Mouse (Mus musculus) small intestine, adult 2 months (tissue): ENCODE measurements around the gene Capzb. TPM values are rescaled to one million over a fixed set of nuclear protein-coding genes. Genes with fewer than 3 reads are reported as not detected.

Experiments
- H3K27ac ChIP-seq: fragments of 200-500 bp; 2 replicates; pipeline ENCODE4 v1.5.1; 2012; ENCODE audit warnings: low read depth, low read length, control low read depth, inconsistent platforms; ENCODE audit not compliant: insufficient read depth
- H3K27me3 ChIP-seq: fragments of 200-500 bp; 2 replicates; pipeline ENCODE4 v1.6.1; 2012; ENCODE audit warnings: mild to moderate bottlenecking, moderate library complexity, low read length, inconsistent platforms; ENCODE audit not compliant: control insufficient read depth, insufficient read depth
- H3K36me3 ChIP-seq: fragments of 200-500 bp; 2 replicates; pipeline ENCODE4 v1.6.1; 2012; ENCODE audit warnings: mild to moderate bottlenecking, low read length, control low read depth, inconsistent platforms; ENCODE audit not compliant: control insufficient read depth, insufficient read depth
- H3K4me1 ChIP-seq: fragments of 200-500 bp; 2 replicates; pipeline ENCODE4 v1.6.1; 2012; ENCODE audit warnings: low read length, inconsistent platforms, mixed read lengths; ENCODE audit not compliant: control insufficient read depth, insufficient read depth, insufficient read length
- H3K4me3 ChIP-seq: fragments of 200-500 bp; 2 replicates; pipeline ENCODE4 v1.5.1; 2012; ENCODE audit warnings: low read depth, mild to moderate bottlenecking, control low read depth, inconsistent platforms, low read length, moderate library complexity
- CTCF ChIP-seq: fragments of 200-500 bp; IDR thresholded peaks from 2 replicates; pipeline ENCODE4 v1.5.1; 2012; ENCODE audit warnings: low read depth, mild to moderate bottlenecking, control low read depth, inconsistent platforms, low read length, moderate library complexity, mixed read lengths; ENCODE audit not compliant: insufficient replicate concordance, insufficient read length; ENCODE audit errors: extremely low read depth
- POLR2A ChIP-seq: fragments of 200-500 bp; IDR thresholded peaks from 2 replicates; pipeline ENCODE4 v1.6.1; 2012; ENCODE audit warnings: low read depth, mild to moderate bottlenecking, control low read depth, inconsistent platforms, low read length, moderate library complexity
- WGBS: fragments of 180-500 bp; shearing (Covaris S2); methylation state at CpG from one replicate; pipeline ENCODE4 v1.1.7; 2018; 5-methylcytosine and 5-hydroxymethylcytosine counted together
- polyA plus RNA-seq: library from polyadenylated mRNA; depleted of rRNA; stranded (reverse); fragments of >200 nt; gene quantifications from 2 replicates; pipeline ENCODE4 v1.2.3, GENCODE M21; 2012

Capzb gene
- polyA plus RNA-seq, 1 experiment: 390 TPM

DNA sequence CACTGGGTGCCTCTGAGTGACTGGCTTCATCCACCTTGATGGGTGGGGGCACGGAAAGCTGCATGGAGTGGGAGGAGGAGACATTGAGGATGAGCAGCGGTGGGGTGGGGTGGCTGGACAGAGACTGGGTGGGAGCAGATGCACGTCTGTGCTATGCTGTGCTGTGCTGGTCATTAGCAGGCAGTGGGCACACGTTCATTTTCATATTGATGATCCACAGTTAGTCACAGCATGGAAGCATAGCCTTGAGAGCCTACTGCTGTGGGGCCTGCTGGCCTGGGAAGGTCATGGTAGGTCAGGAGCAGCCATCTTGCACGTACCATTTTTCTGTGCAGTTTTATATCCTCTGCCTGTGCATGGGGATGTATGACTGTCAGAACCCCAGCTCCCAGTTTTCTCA lies 56.0 kb downstream of the Capzb start:
- no peaks in the 10 kb centered on the region for H3K27me3 ChIP-seq
- H3K4me3 ChIP-seq: no peak overlapping the region
- peaks cover 72% of the 10 kb centered on the region for H3K4me1 ChIP-seq
- TF ChIP-seq CTCF (no peak), POLR2A (no peak)
- 84% methylated on average over 5 of the region's 5 CpGs for WGBS
- peaks cover 17% of the 10 kb centered on the region for H3K36me3 ChIP-seq
- H3K27ac ChIP-seq: peak overlapping the region; percentile 92

DNA sequence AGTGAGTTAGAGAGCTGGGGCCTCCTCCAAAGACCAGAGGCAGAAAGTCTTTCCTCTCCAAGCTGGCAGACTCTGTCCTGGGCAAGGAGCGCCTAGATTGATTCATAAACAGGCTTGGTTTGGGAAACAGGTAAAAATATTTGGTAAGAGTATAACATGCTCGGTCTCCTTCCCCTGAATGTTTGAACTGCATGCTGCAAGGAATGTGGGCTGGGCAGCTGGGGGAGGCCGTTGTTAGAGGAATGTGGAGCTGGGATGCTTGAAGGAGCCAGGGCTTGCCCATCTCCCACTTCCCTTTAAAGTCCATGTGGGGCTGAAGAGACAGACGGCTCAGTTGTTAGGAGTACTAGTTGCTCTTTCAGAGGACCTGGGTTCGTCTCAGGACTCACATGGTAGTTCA lies 57.3 kb downstream of the Capzb start:
- Histone ChIP-seq H3K27me3 (no peaks in the 10 kb centered on the region), H3K36me3 (peaks cover 19% of the 10 kb centered on the region), H3K4me1 (peaks cover 64% of the 10 kb centered on the region), H3K27ac (peak overlapping the region; percentile 92), H3K4me3 (no peak overlapping the region)
- WGBS: 18% methylated on average over 5 of the region's 5 CpGs
- no peak for TF ChIP-seq POLR2A

DNA sequence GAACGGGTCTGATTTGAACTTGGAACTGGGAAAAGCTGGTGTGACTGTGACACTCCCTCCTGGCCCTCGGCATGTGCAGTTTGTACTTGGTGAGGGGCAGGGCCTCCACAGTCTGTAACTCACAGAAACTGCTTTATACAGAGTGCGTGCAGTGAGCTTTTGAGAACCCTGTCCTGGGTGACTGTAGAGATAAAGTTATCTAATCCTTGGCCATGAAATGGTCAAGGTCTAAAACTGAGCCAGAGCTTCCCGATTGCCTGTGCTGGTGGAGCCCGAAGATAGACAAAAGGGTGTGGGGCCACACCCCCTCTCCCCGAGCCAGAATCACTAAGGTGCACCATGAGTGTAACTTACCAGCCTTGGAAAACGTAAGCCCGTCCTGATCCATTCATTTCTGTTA lies 58.2 kb downstream of the Capzb start:
- peaks cover 59% of the 10 kb centered on the region for H3K4me1 ChIP-seq
- H3K36me3 ChIP-seq: peaks cover 17% of the 10 kb centered on the region
- TF ChIP-seq CTCF: no peak
- TF ChIP-seq POLR2A: peak; percentile 8; the same call in 1 of the 2 replicates
- WGBS: 24% methylated on average over 8 of the region's 8 CpGs
- no peaks in the 10 kb centered on the region for H3K27me3 ChIP-seq
- peak overlapping the region; percentile 92 for H3K27ac ChIP-seq
- peak overlapping the region; percentile 13; the same call in 1 of the 2 replicates for H3K4me3 ChIP-seq

DNA sequence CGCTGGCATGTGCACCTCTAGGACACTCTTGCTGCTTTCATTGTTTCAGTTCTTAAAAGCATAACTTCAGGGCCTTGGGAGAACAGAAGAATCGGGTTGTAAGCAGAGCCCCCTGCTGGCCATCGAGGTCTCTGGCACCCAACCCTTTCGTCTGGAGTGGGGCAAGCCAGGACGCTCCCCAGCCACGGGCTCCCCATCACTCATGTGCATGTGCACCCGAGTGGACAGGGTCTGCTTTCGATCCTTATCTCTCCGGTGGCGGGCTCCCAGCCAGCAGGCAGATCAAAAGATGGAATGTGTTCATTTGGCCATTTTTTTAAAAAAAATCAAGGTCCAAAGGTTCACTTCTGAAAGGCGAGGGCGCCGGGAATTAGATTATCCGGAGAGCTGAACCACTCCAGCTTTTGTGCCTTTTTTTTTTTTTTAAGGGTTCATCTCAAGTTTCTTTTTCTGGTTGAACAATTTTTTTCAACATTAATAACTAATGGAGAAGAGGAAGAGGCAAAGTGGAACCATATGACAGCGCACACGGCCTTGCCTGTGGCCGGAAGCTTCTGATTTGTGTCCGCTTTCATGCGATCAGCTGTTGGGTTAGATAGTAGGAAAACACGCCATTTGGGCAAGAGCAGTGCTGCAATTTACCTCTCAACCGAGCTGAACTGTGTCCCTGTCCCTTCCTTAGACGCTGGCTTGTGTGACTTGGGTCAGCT lies 59.5 kb downstream of the Capzb start:
- peaks cover 48% of the 10 kb centered on the region for H3K4me1 ChIP-seq
- WGBS: 28% methylated on average over 22 of the region's 22 CpGs

DNA sequence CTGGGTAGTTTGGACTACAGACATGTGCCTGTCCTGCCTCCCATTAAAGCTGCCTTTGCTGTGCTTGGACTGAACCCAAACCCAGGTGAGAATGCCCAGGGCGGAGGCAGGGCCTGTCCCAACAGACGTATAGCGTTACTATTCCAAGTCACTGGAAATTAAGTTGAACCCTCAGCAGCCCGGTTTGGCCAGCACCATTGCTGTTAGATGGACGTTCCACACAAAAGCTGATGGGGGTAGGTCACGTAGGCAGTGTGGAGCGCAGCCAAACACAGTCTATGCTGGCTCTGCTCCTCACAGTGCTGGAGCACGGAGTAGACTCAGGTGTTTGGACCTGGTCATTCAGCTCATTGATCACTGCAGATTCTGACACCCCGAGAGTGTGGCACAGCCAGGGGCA lies 60.5 kb downstream of the Capzb start:
- peaks cover 39% of the 10 kb centered on the region for H3K4me1 ChIP-seq
- 75% methylated on average over 9 of the region's 9 CpGs for WGBS
- no peak overlapping the region for H3K4me3 ChIP-seq
- H3K27me3 ChIP-seq: no peaks in the 10 kb centered on the region
- H3K36me3 ChIP-seq: peaks cover 25% of the 10 kb centered on the region
- no peak overlapping the region; the same call in 1 of the 2 replicates for H3K27ac ChIP-seq
- TF ChIP-seq POLR2A: no peak
- no peak for TF ChIP-seq CTCF

More for the DNA sequence above, 59.5 kb downstream of the Capzb start:
- Histone ChIP-seq H3K36me3 (peaks cover 19% of the 10 kb centered on the region), H3K27ac (peak overlapping the region; percentile 86), H3K4me3 (no peak overlapping the region), H3K27me3 (no peaks in the 10 kb centered on the region)
- TF ChIP-seq POLR2A: no peak
- TF ChIP-seq CTCF: peak; percentile 89

DNA sequence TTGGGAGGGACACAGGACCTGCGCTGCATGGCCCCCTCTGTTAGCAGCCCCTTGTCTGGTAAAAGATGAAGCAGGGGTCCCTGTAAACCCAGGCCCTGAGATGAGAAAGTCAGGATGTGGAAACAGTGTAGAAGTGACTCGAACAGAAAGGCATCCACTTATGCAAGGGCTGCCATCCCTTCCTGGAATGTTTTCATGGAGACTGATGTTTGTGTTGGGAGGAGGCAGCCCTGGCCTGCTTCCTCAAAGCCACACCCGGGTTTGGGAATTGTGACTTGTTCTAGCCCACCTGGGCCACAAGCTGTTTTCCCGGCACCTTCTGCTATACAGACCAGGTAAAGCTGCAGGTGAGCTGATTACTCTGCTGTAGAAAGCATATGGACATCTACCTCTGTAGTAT lies 63.4 kb downstream of the Capzb start:
- Histone ChIP-seq H3K27ac (no peak overlapping the region), H3K4me1 (peaks cover 13% of the 10 kb centered on the region), H3K36me3 (peaks cover 44% of the 10 kb centered on the region), H3K4me3 (no peak overlapping the region), H3K27me3 (no peaks in the 10 kb centered on the region)
- TF ChIP-seq CTCF (no peak), POLR2A (no peak)
- 64% methylated on average over 4 of the region's 4 CpGs for WGBS

DNA sequence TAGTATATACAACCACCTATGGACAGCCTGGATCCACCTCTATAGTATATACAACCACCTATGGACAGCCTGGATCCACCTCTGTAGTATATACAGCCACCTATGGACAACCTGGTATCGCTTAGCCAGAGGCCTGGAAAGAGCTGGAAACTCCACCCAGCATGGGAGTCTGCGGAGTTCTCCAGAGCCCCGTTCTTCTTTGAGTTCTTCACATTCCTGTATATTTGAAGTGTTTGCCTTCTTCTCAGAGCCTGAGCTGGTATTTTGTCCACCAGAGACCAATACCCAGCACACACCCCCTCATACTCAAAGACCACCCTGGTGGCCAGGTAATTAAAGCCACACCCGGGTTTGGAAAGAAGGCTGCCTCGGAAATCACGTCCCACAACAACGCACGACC lies 64.0 kb downstream of the Capzb start:
- Histone ChIP-seq H3K36me3 (peaks cover 50% of the 10 kb centered on the region), H3K27ac (no peak overlapping the region), H3K4me3 (no peak overlapping the region), H3K27me3 (no peaks in the 10 kb centered on the region), H3K4me1 (peaks cover 8% of the 10 kb centered on the region)
- 90% methylated on average over 8 of the region's 8 CpGs for WGBS
- TF ChIP-seq CTCF: no peak
